Mouse (Mus musculus) intestine, embryonic 14.5 days (tissue): Measurements from ENCODE around the gene 2010003K11Rik. TPM values are rescaled to one million over a fixed set of nuclear protein-coding genes. Genes with fewer than 3 reads are reported as not detected.

Experiments
- ATAC-seq: fragments of 200-750 bp; cut with Nextera tagmentation; replicated peaks from 2 replicates; pipeline ENCODE4 v1.8.0; 2017; ENCODE audit warnings: low read depth, moderate number of reproducible peaks, moderate TSS enrichment, moderate library complexity; ENCODE audit not compliant: low FRiP score, low TSS enrichment
- DNase-seq: peaks from one replicate; pipeline ENCODE4 v3.0.0-alpha.2; 2018; ENCODE audit warnings: low spot score
- H3K27ac ChIP-seq: fragments of 300-500 bp; sonication (generic); 2 replicates; pipeline ENCODE4 v1.5.1; 2014; ENCODE audit warnings: low read depth, mild to moderate bottlenecking, control low read depth
- H3K27me3 ChIP-seq: fragments of 300-500 bp; sonication (generic); replicated peaks from 2 replicates; pipeline ENCODE4 v1.6.1; 2014; ENCODE audit warnings: low read length, control low read depth; ENCODE audit not compliant: control insufficient read depth, insufficient read depth
- H3K36me3 ChIP-seq: fragments of 300-500 bp; sonication (generic); 2 replicates; pipeline ENCODE4 v1.6.1; 2014; ENCODE audit warnings: low read length, control low read depth; ENCODE audit not compliant: control insufficient read depth, insufficient read depth
- H3K4me1 ChIP-seq: fragments of 300-500 bp; sonication (generic); replicated peaks from 2 replicates; pipeline ENCODE4 v1.6.1; 2014; ENCODE audit warnings: low read length, control low read depth, mixed read lengths; ENCODE audit not compliant: control insufficient read depth, insufficient read depth
- H3K4me2 ChIP-seq: fragments of 300-500 bp; sonication (generic); 2 replicates; pipeline ENCODE4 v1.6.1; 2014; ENCODE audit warnings: low read length
- H3K4me3 ChIP-seq: fragments of 300-500 bp; sonication (generic); 2 replicates; pipeline ENCODE4 v1.5.1; 2014; ENCODE audit warnings: low read depth, low read length, control low read depth, mixed read lengths
- H3K9ac ChIP-seq: fragments of 300-500 bp; sonication (generic); 2 replicates; pipeline ENCODE4 v1.6.1; 2014; ENCODE audit warnings: mild to moderate bottlenecking, low read length
- H3K9me3 ChIP-seq: fragments of 300-500 bp; sonication (generic); 2 replicates; pipeline ENCODE4 v1.6.1; 2016; ENCODE audit warnings: low read length, control low read depth; ENCODE audit not compliant: control insufficient read depth
- WGBS: fragments of 180-500 bp; shearing (Covaris S2); extraction: QIAGEN DNeasy Blood & Tissue Kit; methylation state at CpG from one replicate; pipeline ENCODE4 v1.1.7; 2014; 5-methylcytosine and 5-hydroxymethylcytosine counted together
- polyA plus RNA-seq: library from polyadenylated mRNA; unstranded; fragments of >200 nt; fragmentation: Nextera tagmentation; extraction: Ambion mirVana; gene quantifications from 2 replicates; pipeline ENCODE4 v1.2.1, GENCODE M21; 2014

Gene 2010003K11Rik
- polyA plus RNA-seq, 1 experiment from 2014 or later: not detected

GRCm38 (mm10) chr19:4477345-4478189 is 20.8 kb downstream of the 2010003K11Rik start, which contains the start of gene Syt12:
TSS of gene Syt12 (minus strand) at chr19:4477447.
- Histone ChIP-seq H3K4me1 (0 out of 2 replicates have a peak, but pooled peaks cover 4% of the 10 kb centered on the region), H3K9me3 (no peaks in the 10 kb centered on the region), H3K36me3 (no peaks in the 10 kb centered on the region), H3K9ac (peak within 1 kb of the TSS; percentile 38), H3K27me3 (peaks cover 42% of the 10 kb centered on the region), H3K4me2 (peak within 1 kb of the TSS; percentile 99), H3K4me3 (peak within 1 kb of the TSS; percentile 47), H3K27ac (no peak within 1 kb of the TSS)
- DNase-seq (peak; percentile 86), ATAC-seq (peak; percentile 48)
- WGBS: 19% methylated on average over 21 of the region's 21 CpGs

GRCm38 (mm10) chr19:4476601-4477257 is 21.7 kb downstream of the 2010003K11Rik start:
- ATAC-seq: peak; percentile 62; the same call in 1 of the 2 replicates
- DNase-seq: peak; percentile 77

GRCm38 (mm10) chr19:4475224-4475925 is 23.0 kb downstream of the 2010003K11Rik start:
- ATAC-seq (no peak), DNase-seq (no peak)
- H3K4me2 ChIP-seq: no peak overlapping the region
- H3K9me3 ChIP-seq: no peaks in the 10 kb centered on the region
- H3K27me3 ChIP-seq: peaks cover 42% of the 10 kb centered on the region
- no peak overlapping the region for H3K9ac ChIP-seq
- WGBS: 82% methylated on average over 11 of the region's 11 CpGs
- no peaks in the 10 kb centered on the region for H3K36me3 ChIP-seq
- H3K4me1 ChIP-seq: 0 out of 2 replicates have a peak, but pooled peaks cover 4% of the 10 kb centered on the region
- no peak overlapping the region for H3K27ac ChIP-seq
- H3K4me3 ChIP-seq: no peak overlapping the region

More at GRCm38 (mm10) chr19:4476601-4477257, 21.7 kb downstream of the 2010003K11Rik start:
- H3K36me3 ChIP-seq: no peaks in the 10 kb centered on the region
- peak overlapping the region; percentile 47 for H3K4me3 ChIP-seq
- peak overlapping the region; percentile 99 for H3K4me2 ChIP-seq
- no peaks in the 10 kb centered on the region for H3K9me3 ChIP-seq
- 0 out of 2 replicates have a peak, but pooled peaks cover 4% of the 10 kb centered on the region for H3K4me1 ChIP-seq
- 0% methylated on average over 58 of the region's 70 CpGs for WGBS
- H3K27ac ChIP-seq: no peak overlapping the region
- H3K27me3 ChIP-seq: peaks cover 42% of the 10 kb centered on the region
- H3K9ac ChIP-seq: peak overlapping the region; percentile 38

- Histone ChIP-seq H3K27ac (no peak overlapping the region), H3K4me3 (no peak overlapping the region), H3K4me2 (no peak overlapping the region), H3K4me1 (0 out of 2 replicates have a peak, but pooled peaks cover 4% of the 10 kb centered on the region), H3K27me3 (peaks cover 42% of the 10 kb centered on the region), H3K9ac (no peak overlapping the region), H3K36me3 (no peaks in the 10 kb centered on the region), H3K9me3 (no peaks in the 10 kb centered on the region)
- no peak for ATAC-seq
- 55% methylated on average over 3 of the region's 3 CpGs for WGBS
- no peak for DNase-seq
Measured at GRCm38 (mm10) chr19:4474739-4475138, 23.6 kb downstream of the 2010003K11Rik start.

GRCm38 (mm10) chr19:4473549-4473948 is 24.8 kb downstream of the 2010003K11Rik start:
- DNase-seq (no peak), ATAC-seq (no peak)
- 79% methylated on average over 5 of the region's 5 CpGs for WGBS

GRCm38 (mm10) chr19:4468363-4468762 is 30.0 kb downstream of the 2010003K11Rik start:
- no peaks in the 10 kb centered on the region for H3K36me3 ChIP-seq
- no peaks in the 10 kb centered on the region for H3K9me3 ChIP-seq
- H3K27me3 ChIP-seq: no peaks in the 10 kb centered on the region
- WGBS: 32% methylated on average over 5 of the region's 5 CpGs
- H3K4me1 ChIP-seq: no peaks in the 10 kb centered on the region
- no peak overlapping the region for H3K4me3 ChIP-seq
- no peak overlapping the region for H3K4me2 ChIP-seq
- H3K27ac ChIP-seq: no peak overlapping the region
- no peak for DNase-seq
- no peak for ATAC-seq
- H3K9ac ChIP-seq: no peak overlapping the region

More at GRCm38 (mm10) chr19:4473549-4473948, 24.8 kb downstream of the 2010003K11Rik start:
- H3K4me1 ChIP-seq: 0 out of 2 replicates have a peak, but pooled peaks cover 4% of the 10 kb centered on the region
- no peak overlapping the region for H3K4me3 ChIP-seq
- no peak overlapping the region for H3K27ac ChIP-seq
- H3K9me3 ChIP-seq: no peaks in the 10 kb centered on the region
- H3K36me3 ChIP-seq: no peaks in the 10 kb centered on the region
- H3K4me2 ChIP-seq: no peak overlapping the region
- peaks cover 36% of the 10 kb centered on the region for H3K27me3 ChIP-seq
- H3K9ac ChIP-seq: no peak overlapping the region

- ATAC-seq: no peak
- Histone ChIP-seq H3K36me3 (no peaks in the 10 kb centered on the region), H3K27ac (no peak overlapping the region), H3K27me3 (no peaks in the 10 kb centered on the region), H3K9me3 (no peaks in the 10 kb centered on the region), H3K4me3 (no peak overlapping the region), H3K9ac (no peak overlapping the region), H3K4me2 (no peak overlapping the region), H3K4me1 (no peaks in the 10 kb centered on the region)
- no peak for DNase-seq
- 73% methylated on average over 4 of the region's 4 CpGs for WGBS
Measured at GRCm38 (mm10) chr19:4464666-4465065, 33.7 kb downstream of the 2010003K11Rik start.

GRCm38 (mm10) chr19:4461981-4462380 is 36.4 kb downstream of the 2010003K11Rik start:
- Histone ChIP-seq H3K27me3 (no peaks in the 10 kb centered on the region), H3K4me1 (no peaks in the 10 kb centered on the region), H3K4me3 (no peak overlapping the region), H3K4me2 (no peak overlapping the region), H3K9me3 (no peaks in the 10 kb centered on the region), H3K36me3 (no peaks in the 10 kb centered on the region), H3K9ac (no peak overlapping the region), H3K27ac (no peak overlapping the region)
- WGBS: 81% methylated on average over 8 of the region's 8 CpGs
- ATAC-seq (no peak), DNase-seq (no peak)
